Mouse (Mus musculus) v-Abl transformed pro-B cells (cell line): ENCODE data around the gene Sgcb.

ENCODE experiments used
- in situ Hi-C, 2 experiments: fragments of 400-800 bp; cut with MboI; formaldehyde crosslinking; loops; one replicate each; pipeline ENCODE4 v1.15.1; 2025; ENCODE audit not compliant: unreplicated experiment in 2 of 2

Sgcb gene

DNA sequence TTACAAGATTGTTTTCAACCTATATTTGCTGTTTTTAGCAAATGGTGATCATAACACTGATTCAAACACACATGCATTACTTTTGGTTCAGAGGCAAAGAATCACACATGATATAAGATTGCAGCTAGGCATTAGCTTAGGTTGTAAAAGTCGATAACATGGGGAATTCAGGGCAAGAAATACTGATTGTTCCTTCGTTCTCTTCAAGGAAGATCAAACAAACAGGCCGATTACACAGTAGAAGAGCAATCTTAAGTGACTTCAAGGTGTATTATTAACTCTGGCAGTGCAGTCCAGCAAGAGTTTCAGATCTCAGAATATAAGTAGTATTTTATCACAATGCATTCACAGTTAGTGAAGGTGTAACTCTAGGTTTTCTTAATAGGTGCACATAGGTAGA is 60.5 kb downstream of the Sgcb start:
- in situ Hi-C loops, result loop anchor here in 1 of 2 experiments (10.0 kb wide), 1 partner anchor 1272 kb away; no protein-coding TSS in a partner anchor

DNA sequence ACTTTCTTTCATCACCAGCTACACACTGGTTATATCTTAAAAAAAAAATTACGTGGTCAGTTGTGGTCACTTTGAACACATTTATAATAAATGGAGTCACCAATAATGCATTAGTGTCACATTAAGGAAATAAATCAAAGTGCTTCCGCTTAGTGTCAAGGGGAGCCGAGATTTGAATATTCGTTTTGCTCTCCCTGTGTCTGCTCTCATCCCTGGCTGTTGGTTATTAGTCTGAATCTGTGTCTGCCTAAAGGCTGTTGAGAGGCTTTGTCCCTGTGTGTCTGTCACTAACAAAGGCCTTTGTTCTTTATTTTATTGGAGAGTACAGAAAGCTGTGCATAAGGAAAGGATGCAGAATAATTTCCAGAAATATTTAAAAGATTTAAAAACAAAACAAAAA is 61.0 kb downstream of the Sgcb start:
- in situ Hi-C loops, result loop anchor here in 1 of 2 experiments (10.0 kb wide), 1 partner anchor 1272 kb away; no protein-coding TSS in a partner anchor

DNA sequence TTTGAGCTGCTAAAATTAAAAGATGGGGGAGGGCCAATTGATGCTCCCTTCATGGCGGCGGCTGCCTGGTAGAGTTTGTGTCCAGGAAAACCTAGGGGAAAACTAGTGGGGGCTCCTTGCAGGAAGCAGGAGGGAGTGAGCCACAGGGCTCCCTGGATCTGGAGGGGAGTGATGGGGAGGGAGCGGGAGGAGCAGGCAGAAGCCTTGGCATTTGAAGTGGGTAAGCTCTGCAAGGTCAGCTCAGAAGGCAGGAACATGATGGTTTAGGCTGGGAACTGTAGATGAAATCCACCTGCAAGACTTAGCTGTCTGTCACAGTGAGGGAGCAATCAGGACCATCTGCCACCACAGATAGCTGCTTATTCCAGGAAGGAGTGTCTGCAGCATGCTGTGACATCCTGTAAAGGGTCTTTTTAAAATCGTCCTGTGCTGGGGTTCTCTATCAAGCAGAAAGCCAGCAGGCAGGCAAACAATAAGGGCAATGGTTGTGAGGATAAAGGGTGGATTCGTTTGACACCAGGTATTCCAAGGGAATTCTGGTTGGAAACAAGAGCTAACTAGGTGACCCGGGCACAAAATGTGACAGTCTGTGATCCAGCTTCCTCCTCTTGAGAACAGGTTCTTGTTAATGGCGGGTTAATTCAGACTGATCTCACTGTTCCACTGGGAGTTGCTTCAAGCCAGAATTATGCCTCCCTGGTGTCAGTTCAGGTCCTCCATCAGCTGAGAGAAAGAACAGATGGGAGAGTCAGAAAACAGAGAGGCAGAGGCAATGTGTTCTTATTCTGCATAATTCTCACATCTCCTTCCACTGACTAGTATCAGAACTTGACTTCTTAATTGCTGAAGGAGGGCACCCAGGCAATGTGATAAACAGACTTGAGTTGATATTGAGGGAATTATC is 62.1 kb downstream of the Sgcb start:
- in situ Hi-C loops, result loop anchor here in 1 of 2 experiments (10.0 kb wide), 1 partner anchor 1271 kb away; no protein-coding TSS in a partner anchor

DNA sequence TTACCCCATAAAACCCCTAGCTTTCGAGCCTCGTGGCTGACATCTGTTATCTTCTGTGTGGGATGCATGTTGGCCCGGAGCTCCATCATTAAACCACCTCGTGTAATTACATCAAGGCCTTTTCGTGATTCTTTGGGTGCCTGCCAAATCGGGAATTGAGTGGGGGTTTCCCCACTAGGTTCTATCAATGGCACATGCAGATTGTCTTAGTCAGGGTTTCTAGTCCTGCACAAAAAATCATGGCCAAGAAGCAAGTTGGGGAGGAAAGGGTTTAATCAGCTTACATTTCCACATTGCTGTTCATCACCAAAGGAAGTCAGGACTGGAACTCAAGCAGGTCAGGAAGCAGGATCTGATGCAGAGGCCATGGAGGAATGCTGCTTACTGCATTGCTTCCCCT is 63.6 kb downstream of the Sgcb start:
- in situ Hi-C loops, result loop anchor here in 1 of 2 experiments (10.0 kb wide), 1 partner anchor 1269 kb away; no protein-coding TSS in a partner anchor
